Mouse (Mus musculus) limb, embryonic 15.5 days (tissue): Measurements from ENCODE around the gene Slc9a8. TPM values are rescaled to one million over a fixed set of nuclear protein-coding genes. Genes with fewer than 3 reads are reported as not detected.
A peak's percentile ranks its signal among the peaks of the same experiment; 100 is the strongest.

ENCODE experiments used
- ATAC-seq: fragments of 200-750 bp; cut with Nextera tagmentation; 2 replicates; pipeline ENCODE4 v1.8.0; 2017; ENCODE audit warnings: low read depth, moderate TSS enrichment; ENCODE audit not compliant: insufficient number of reproducible peaks, low FRiP score, low TSS enrichment
- H3K27ac ChIP-seq: fragments of 300-500 bp; sonication (generic); 2 replicates; pipeline ENCODE4 v1.5.1; 2015; ENCODE audit warnings: moderate library complexity, mild to moderate bottlenecking, inconsistent platforms
- H3K27me3 ChIP-seq: fragments of 300-500 bp; sonication (generic); 2 replicates; pipeline ENCODE4 v1.6.1; 2015; ENCODE audit warnings: inconsistent platforms
- H3K36me3 ChIP-seq: fragments of 300-500 bp; sonication (generic); 2 replicates; pipeline ENCODE4 v1.6.1; 2015; ENCODE audit warnings: inconsistent platforms
- H3K4me1 ChIP-seq: fragments of 300-500 bp; sonication (generic); 2 replicates; pipeline ENCODE4 v1.6.1; 2015; ENCODE audit warnings: inconsistent platforms
- H3K4me2 ChIP-seq: fragments of 300-500 bp; sonication (generic); 2 replicates; pipeline ENCODE4 v1.6.1; 2015; ENCODE audit warnings: mild to moderate bottlenecking, inconsistent platforms
- H3K4me3 ChIP-seq: fragments of 300-500 bp; sonication (generic); 2 replicates; pipeline ENCODE4 v1.5.1; 2015; ENCODE audit warnings: mild to moderate bottlenecking, inconsistent platforms
- H3K9ac ChIP-seq: fragments of 300-500 bp; sonication (generic); 2 replicates; pipeline ENCODE4 v1.6.1; 2015; ENCODE audit warnings: inconsistent platforms
- H3K9me3 ChIP-seq: fragments of 300-500 bp; sonication (generic); 2 replicates; pipeline ENCODE4 v1.6.1; 2016; ENCODE audit warnings: inconsistent platforms
- WGBS: fragments of 180-500 bp; shearing (Covaris S2); methylation state at CpG from one replicate; pipeline ENCODE4 v1.1.7; 2015; 5-methylcytosine and 5-hydroxymethylcytosine counted together
- polyA plus RNA-seq: library from polyadenylated mRNA; unstranded; fragments of >200 nt; fragmentation: Nextera tagmentation; extraction: Ambion mirVana; gene quantifications from 2 replicates; pipeline ENCODE4 v1.2.1, GENCODE M21; 2015

Gene Slc9a8
- polyA plus RNA-seq, 1 experiment from 2014 or later = 16.6 TPM

DNA sequence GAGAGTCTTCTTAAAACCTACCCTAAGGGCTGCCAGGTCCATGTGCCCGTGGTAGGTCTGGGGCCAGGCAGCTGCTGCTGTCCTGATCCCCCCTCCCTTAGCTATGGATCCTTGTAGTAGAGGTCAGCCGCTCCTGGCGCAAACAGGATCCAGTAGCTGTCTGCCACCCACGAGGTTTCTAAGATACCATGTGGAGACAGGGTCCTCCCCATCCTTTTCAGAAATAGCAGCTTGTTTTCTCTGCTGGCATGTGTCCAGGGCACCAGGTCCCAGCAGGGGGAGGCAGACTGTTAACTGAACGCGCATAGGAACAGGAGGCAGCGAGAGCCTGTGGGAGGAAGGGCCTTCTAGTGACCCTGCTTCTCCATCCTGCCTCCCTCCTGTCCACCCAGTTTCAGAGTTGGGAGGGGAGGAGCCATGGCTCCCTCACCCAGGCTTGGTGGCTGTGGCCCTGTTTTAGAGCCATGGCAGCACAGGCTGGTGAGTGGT lies 54.7 kb downstream of the Slc9a8 start:
- WGBS = 26% methylated on average over 7 of the region's 7 CpGs

DNA sequence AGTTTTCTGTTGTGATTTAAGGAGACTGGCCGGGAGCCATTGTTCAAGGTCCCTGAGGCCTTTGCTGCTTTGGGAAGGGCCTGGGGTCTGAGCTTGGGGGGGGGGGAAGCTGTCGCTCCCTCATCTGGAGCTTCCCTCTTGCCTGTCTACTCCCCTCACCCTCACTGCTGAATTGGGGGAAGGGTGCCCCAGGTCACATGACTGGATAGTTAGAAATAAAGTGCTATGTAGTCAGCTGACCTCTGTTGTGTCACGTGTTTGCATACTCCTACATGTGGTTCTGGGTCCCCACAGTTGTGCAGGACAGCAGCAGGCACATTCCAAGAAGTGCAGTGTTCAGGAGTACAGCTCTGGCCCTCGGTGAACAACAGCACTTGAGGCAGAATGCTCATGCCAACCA lies 55.2 kb downstream of the Slc9a8 start:
- no peak overlapping the region for H3K9ac ChIP-seq
- H3K27ac ChIP-seq = 0 out of 2 replicates have a peak overlapping the region, but pooled peaks have one; percentile 47
- H3K4me3 ChIP-seq = no peak overlapping the region
- H3K36me3 ChIP-seq = peaks cover 52% of the 10 kb centered on the region
- ATAC-seq = no peak
- no peak overlapping the region for H3K4me2 ChIP-seq
- WGBS = 71% methylated on average over 4 of the region's 4 CpGs
- H3K27me3 ChIP-seq = no peaks in the 10 kb centered on the region
- peaks cover 13% of the 10 kb centered on the region for H3K4me1 ChIP-seq
- no peaks in the 10 kb centered on the region for H3K9me3 ChIP-seq

More for the DNA sequence above, 54.7 kb downstream of the Slc9a8 start:
- H3K4me2 ChIP-seq = no peak overlapping the region
- peaks cover 13% of the 10 kb centered on the region for H3K4me1 ChIP-seq
- peaks cover 57% of the 10 kb centered on the region for H3K36me3 ChIP-seq
- no peak overlapping the region for H3K9ac ChIP-seq
- peak overlapping the region; percentile 47; the same call in 1 of the 2 replicates for H3K27ac ChIP-seq
- H3K9me3 ChIP-seq = no peaks in the 10 kb centered on the region
- H3K4me3 ChIP-seq = no peak overlapping the region
- ATAC-seq = no peak
- no peaks in the 10 kb centered on the region for H3K27me3 ChIP-seq

DNA sequence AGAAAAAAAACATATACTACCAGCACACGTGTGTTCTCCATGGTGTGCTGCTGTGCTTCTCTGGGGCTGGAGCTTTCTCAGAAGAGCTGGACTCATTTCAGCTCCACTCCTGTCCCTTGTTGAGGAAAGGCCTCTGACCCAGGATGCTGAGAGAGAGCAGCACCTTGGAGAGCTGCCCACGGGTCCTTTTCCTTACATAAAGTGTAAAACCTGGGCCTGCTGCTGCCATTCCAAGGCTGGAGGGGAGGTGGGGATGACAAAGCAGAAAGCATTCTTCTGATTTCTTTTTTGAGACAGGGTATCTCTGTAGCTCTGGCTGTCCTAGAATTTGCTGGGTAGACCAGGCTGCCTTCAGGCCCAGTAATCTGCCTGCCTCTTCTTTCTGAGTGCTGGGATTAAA lies 56.6 kb downstream of the Slc9a8 start:
- 36% methylated on average over 2 of the region's 2 CpGs for WGBS
- peaks cover 51% of the 10 kb centered on the region for H3K36me3 ChIP-seq
- peaks cover 13% of the 10 kb centered on the region for H3K4me1 ChIP-seq
- no peak overlapping the region for H3K4me3 ChIP-seq
- no peak overlapping the region for H3K4me2 ChIP-seq
- H3K27me3 ChIP-seq = no peaks in the 10 kb centered on the region
- no peak for ATAC-seq
- H3K27ac ChIP-seq = no peak overlapping the region
- H3K9ac ChIP-seq = no peak overlapping the region
- H3K9me3 ChIP-seq = no peaks in the 10 kb centered on the region

- ATAC-seq = no peak
- Histone ChIP-seq H3K9me3 (no peaks in the 10 kb centered on the region), H3K27ac (no peak overlapping the region), H3K4me2 (no peak overlapping the region), H3K9ac (no peak overlapping the region), H3K4me1 (peaks cover 13% of the 10 kb centered on the region), H3K36me3 (peaks cover 51% of the 10 kb centered on the region), H3K27me3 (no peaks in the 10 kb centered on the region), H3K4me3 (no peak overlapping the region)
- 95% methylated on average over 1 of the region's 1 CpGs for WGBS
Observed at GRCm38 (mm10) chr2:167479501-167479900, 58.0 kb downstream of the Slc9a8 start.

DNA sequence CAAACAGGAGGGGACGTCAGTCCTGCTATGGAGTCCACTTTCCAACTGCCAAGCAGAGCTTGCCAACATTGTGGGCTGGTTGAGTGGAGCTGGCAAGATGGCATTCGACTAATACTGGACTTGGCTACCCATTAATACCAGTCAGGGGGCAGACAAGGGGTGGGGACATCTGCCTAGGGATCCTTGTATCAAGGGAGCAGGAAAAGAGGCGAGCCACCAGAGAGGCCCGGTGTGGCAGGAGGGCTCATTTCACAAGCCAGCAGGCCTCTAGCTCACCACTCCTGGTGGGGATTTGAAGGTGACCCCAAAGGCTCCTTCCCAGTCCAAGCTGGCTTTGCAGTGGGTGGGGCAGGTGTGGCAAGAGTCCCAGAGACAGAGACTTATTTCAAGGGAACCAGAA lies 61.2 kb downstream of the Slc9a8 start:
- H3K36me3 ChIP-seq = peaks cover 46% of the 10 kb centered on the region
- 98% methylated on average over 4 of the region's 4 CpGs for WGBS
- no peak overlapping the region for H3K4me3 ChIP-seq
- H3K9ac ChIP-seq = no peak overlapping the region
- H3K4me1 ChIP-seq = peaks cover 15% of the 10 kb centered on the region
- no peak for ATAC-seq
- no peaks in the 10 kb centered on the region for H3K9me3 ChIP-seq
- H3K27me3 ChIP-seq = no peaks in the 10 kb centered on the region
- H3K4me2 ChIP-seq = no peak overlapping the region
- H3K27ac ChIP-seq = no peak overlapping the region

DNA sequence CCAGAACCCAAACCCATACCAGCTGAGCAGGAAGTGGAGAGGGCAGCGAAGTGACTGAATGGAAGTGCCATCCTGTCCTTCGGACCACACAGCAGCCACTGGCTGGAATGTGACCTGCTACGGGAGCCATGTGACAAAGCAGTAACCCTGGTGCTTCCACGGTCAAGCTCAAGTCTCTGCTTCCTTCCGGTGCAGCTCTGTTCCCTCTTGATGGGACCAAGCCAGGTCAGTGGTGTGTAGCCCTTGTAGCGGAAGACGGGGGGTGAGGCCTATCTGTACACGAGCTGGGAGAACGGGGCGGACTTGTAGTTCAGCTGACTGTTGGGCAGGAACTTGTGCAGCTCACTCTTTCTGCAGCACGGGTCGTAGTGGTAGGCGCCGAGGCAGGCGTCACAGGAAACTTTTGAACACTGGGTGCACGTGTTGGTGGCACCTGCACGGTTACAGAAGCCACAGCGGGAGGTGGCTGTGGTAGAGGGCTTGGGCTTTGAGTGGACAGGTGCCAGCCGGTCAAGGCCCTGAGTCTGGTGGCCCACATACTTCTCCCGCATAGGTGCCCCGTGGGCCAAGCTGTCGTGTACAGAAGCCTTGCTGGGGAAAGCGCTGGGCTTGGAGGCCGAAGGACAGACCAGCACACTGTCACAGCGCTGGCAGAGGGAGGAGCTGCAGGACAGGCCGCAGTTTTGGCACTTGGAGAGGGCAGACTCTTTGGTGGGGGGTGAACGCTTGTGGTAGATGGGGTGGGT lies 61.7 kb downstream of the Slc9a8 start:
- ATAC-seq = no peak
- Histone ChIP-seq H3K4me1 (peaks cover 15% of the 10 kb centered on the region), H3K27me3 (no peaks in the 10 kb centered on the region), H3K27ac (no peak overlapping the region), H3K36me3 (peaks cover 46% of the 10 kb centered on the region), H3K4me2 (no peak overlapping the region), H3K4me3 (no peak overlapping the region), H3K9ac (no peak overlapping the region), H3K9me3 (no peaks in the 10 kb centered on the region)
- 93% methylated on average over 27 of the region's 27 CpGs for WGBS

DNA sequence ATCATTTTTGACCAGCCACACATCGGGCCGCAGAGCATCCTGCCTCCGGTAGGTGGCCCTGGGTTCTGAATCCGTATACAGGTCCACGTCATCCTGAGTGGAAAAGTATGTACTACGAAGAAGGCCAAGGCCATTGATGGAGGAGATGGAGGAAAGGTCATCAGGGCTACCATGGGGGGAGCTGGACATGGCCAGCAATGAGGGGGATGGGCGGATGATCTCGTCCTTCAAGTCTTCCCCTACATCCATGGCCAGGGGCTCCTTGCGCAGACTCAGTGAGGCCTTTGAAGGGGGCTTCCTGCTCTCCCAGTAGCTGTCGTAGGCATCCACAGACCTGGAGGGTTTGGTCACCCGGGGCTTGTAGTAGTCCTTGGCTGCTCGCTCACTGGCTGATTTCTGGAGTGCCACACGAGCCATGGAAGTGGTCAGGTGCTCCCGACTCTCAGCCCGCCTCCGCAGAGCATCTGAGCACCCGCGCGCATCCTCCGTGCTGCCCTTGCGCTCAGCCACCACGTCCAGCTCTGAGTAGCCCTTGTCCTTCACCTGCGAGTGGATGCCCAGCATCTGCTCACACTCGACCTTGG lies 62.4 kb downstream of the Slc9a8 start:
- Histone ChIP-seq H3K9ac (no peak overlapping the region), H3K27me3 (no peaks in the 10 kb centered on the region), H3K27ac (no peak overlapping the region), H3K4me1 (peaks cover 15% of the 10 kb centered on the region), H3K9me3 (no peaks in the 10 kb centered on the region), H3K4me2 (no peak overlapping the region), H3K36me3 (peaks cover 46% of the 10 kb centered on the region), H3K4me3 (no peak overlapping the region)
- ATAC-seq = no peak
- WGBS = 91% methylated on average over 24 of the region's 24 CpGs

DNA sequence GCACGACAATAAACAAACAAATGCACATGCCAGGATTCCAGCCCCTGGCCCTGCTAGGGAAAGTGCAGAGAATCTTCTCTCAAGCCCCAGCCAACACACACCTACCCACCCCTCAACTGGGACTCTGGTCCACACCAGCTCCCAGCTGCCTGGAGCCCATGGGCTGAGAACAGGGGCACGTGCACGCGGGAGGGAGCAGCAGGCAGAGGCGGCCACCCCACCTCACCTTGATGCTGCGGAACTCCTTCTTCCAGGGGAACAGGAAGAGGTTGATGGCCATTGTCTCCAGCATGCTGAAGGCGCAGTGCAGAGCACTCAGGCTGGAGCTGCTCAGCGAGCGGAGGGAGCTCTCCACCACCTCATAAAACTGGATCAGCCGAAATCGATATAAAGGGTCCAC lies 63.4 kb downstream of the Slc9a8 start:
- peaks cover 39% of the 10 kb centered on the region for H3K36me3 ChIP-seq
- ATAC-seq = no peak

DNA sequence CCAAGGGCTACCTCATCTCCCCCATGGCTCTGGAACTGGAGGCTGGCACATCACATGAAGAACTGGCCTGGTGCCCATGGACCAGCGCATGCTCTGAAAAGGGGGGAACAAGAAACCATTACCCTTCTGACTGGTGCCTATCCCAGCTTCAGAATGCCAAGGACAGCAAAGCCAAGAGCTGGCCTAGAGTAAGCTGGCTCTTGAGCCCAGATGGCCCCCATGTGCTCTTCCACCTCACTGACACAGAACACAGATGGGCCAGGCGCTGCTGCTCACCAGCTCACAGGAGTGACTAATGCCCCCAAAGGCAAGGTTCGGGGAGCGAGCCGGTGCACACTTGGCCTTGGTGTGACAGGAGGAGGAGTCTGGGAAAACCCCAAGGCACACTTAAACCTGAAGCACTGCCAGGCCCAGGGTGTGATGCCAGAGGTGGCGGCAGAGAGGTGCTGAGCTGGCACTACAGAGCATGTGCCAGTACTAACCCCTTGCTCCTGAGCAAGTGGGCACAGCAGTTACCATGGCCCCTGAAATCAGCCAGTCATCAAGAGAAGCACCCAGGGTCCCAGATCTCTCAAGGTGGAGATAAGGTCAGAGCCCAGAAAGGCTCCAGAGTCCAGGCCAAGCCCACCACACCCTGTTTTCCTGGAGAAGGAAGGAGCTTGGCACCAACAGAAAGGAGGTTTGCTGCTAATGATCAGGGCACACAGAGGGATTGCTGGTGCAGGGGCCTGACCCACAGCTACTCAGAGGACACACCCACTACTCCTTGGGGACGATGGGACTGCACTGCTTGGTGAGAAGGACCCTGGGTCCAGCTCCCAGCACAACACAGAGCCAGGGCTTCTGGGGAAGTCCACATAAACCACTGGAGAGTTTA lies 64.2 kb downstream of the Slc9a8 start:
- 67% methylated on average over 7 of the region's 7 CpGs for WGBS
- H3K4me1 ChIP-seq = peaks cover 20% of the 10 kb centered on the region
- no peak overlapping the region for H3K4me3 ChIP-seq
- no peaks in the 10 kb centered on the region for H3K27me3 ChIP-seq
- H3K9me3 ChIP-seq = no peaks in the 10 kb centered on the region
- H3K27ac ChIP-seq = no peak overlapping the region
- no peak overlapping the region for H3K9ac ChIP-seq
- H3K36me3 ChIP-seq = peaks cover 34% of the 10 kb centered on the region
- no peak for ATAC-seq
- no peak overlapping the region for H3K4me2 ChIP-seq

More for the DNA sequence above, 63.4 kb downstream of the Slc9a8 start:
- no peak overlapping the region for H3K9ac ChIP-seq
- H3K9me3 ChIP-seq = no peaks in the 10 kb centered on the region
- H3K4me3 ChIP-seq = no peak overlapping the region
- no peak overlapping the region for H3K27ac ChIP-seq
- H3K4me2 ChIP-seq = no peak overlapping the region
- WGBS = 90% methylated on average over 11 of the region's 11 CpGs
- peaks cover 18% of the 10 kb centered on the region for H3K4me1 ChIP-seq
- no peaks in the 10 kb centered on the region for H3K27me3 ChIP-seq

DNA sequence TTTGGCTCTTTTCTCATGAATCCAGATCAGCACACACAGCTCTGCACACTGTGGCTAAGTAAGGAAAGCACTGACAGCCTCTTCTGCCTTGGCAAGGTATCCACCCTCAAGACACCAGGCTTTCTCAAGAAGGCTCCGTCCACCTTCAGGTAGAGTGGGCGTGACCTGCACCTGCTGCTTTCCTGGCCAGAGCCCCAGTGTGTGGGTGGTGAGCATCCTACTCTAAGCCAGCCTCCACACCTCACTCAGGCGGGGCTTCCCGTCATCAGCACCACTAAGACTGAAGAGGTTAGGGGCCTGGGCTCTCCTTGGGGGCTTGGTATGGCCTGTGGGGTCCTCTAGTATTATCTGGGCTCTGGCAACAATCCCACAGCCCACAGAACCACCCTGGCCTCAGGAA lies 65.1 kb downstream of the Slc9a8 start:
- no peaks in the 10 kb centered on the region for H3K9me3 ChIP-seq
- peaks cover 28% of the 10 kb centered on the region for H3K4me1 ChIP-seq
- no peak overlapping the region for H3K4me2 ChIP-seq
- H3K27me3 ChIP-seq = no peaks in the 10 kb centered on the region
- 81% methylated on average over 4 of the region's 4 CpGs for WGBS
- H3K27ac ChIP-seq = no peak overlapping the region
- no peak for ATAC-seq
- peaks cover 29% of the 10 kb centered on the region for H3K36me3 ChIP-seq
- no peak overlapping the region for H3K9ac ChIP-seq
- no peak overlapping the region for H3K4me3 ChIP-seq

GRCm38 (mm10) chr2:167487551-167487950 lies 66.0 kb downstream of the Slc9a8 start:
- peaks cover 34% of the 10 kb centered on the region for H3K4me1 ChIP-seq
- ATAC-seq = no peak
- no peaks in the 10 kb centered on the region for H3K9me3 ChIP-seq
- H3K27ac ChIP-seq = no peak overlapping the region
- no peaks in the 10 kb centered on the region for H3K27me3 ChIP-seq
- H3K4me3 ChIP-seq = no peak overlapping the region
- peaks cover 25% of the 10 kb centered on the region for H3K36me3 ChIP-seq
- H3K4me2 ChIP-seq = no peak overlapping the region
- WGBS = 90% methylated on average over 6 of the region's 6 CpGs
- no peak overlapping the region for H3K9ac ChIP-seq

- H3K9me3 ChIP-seq = no peaks in the 10 kb centered on the region
- WGBS = 87% methylated on average over 6 of the region's 6 CpGs
- ATAC-seq = no peak
Observed at GRCm38 (mm10) chr2:167487994-167488393, 66.5 kb downstream of the Slc9a8 start.

More at GRCm38 (mm10) chr2:167487994-167488393, 66.5 kb downstream of the Slc9a8 start:
- Histone ChIP-seq H3K4me1 (peaks cover 34% of the 10 kb centered on the region), H3K4me2 (no peak overlapping the region), H3K4me3 (no peak overlapping the region), H3K9ac (no peak overlapping the region), H3K27ac (no peak overlapping the region), H3K27me3 (no peaks in the 10 kb centered on the region), H3K36me3 (peaks cover 20% of the 10 kb centered on the region)
